Mouse (Mus musculus): ENCODE data around the gene Carmil1.
A peak's percentile ranks its signal among the peaks of the same experiment; 100 is the strongest.

Gene Carmil1

DNA sequence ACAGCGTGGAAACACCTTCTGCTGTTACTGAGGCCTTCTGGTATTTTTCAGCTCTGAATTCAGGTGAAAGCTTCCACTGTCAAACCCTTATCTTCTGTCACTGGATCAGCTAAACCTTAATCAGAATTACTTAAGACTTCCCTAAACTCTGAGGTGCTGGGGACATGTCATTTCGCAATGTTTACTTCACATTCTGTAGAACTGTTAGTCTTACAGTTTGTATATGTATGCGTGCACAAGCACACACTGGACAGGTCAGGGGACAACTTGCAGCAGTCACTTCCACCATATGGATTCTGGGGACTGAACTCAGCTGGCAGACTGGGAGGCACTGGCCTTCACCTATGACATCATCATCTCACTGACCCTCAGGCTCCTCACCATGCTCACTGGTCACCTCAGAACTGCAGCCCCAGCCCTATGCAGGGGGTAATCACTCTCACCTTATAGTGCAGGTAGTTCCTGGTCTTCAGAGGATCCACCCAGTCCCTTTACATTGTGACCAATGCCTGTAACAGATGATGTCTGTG, 60.1 kb downstream of the Carmil1 start:
- no peak for DNase-seq (ENCODE audit: low read depth, low spot score)

DNA sequence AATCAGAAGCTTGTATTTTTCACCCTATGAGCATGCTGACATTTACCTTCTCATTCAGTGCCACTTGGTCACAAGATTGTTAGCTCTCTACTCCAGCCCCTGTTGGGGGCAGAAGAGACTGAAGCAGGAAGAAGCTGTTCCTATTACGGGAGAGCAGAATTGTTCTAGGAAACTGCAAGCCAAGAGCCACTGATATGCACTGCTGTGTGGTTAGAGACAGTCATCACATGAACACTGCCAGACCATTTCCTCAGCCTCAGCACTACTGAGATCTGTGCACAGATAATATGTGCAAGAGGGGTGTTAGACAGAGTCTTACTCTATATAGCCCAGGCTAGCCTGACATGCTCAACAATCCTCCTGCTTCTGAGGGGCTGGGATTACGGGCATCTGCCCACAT, 69.4 kb downstream of the Carmil1 start:
- no peak for DNase-seq (ENCODE audit: low read depth, low spot score)

DNA sequence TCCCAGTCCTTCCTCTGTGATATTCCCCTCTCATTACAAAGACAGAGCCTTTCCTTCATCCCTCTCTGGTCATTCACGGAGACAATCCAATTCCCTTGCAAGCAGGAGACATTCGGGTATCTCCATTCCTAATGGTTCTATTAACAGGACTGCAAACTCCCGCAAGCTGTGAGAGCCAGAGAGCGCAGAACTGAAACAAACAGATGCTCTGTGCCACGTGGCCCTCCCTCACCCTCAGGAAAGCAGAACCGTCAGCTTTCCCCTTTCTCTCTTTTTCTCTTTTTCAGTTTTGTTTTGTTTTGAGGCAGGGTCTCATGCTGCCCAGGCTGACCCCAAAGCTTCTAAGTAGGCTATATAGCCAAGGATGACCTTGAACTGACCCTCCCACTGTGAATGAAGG, 74.5 kb downstream of the Carmil1 start:
- DNase-seq (ENCODE audit: low read depth, low spot score): peak; percentile 67

DNA sequence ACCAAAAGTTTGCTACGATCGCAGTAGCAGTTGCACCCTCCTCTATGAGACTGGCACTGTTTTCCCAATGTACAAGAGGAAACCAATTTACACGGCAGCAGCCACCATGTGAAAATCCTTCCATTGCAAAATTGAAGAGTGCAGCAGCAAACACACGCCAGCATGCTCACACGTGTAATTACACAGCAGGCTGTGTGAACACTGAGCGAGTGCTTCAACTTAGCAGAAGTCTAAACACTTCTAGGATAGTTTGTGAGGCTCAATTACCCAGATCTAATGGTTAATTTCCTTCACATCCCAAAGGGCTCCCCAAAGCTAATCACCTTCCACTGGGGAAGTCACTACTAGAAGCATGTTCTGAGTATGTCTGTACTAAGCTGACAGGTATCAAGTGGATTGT, 78.3 kb downstream of the Carmil1 start:
- no peak for DNase-seq (ENCODE audit: low read depth, low spot score)

DNA sequence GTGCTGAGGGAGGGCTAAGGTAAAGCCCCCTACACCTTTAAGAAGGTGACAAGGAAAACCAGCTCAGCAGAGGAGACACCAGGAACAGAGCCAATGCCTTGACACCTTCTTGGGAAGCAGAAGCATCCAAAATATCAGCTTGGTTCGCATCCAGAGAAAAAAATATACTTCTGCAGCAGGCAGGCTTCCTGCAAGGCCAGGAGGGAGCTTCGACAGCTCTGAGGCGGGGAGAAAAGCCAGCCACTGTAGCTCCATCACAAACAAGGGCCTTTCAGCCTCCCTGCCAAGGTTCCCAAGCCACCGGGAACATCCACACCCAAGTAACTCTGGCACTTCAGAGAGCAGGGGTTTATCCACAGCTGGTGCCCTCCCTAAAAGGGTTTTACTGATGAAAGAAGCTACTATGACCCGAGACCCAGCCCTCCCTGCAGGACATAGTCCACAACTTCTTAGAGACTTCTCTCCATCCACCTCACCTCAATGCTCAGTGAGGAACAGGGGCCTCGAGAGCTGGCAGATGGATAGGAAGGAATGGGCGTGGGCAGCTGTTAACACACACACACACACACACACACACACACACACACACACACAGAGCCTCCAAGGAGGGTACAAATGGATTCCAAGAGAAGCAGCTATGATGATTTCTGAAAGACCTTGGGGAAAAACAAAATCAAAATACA, 80.6 kb downstream of the Carmil1 start:
- DNase-seq (ENCODE audit: low read depth, low spot score): no peak

DNA sequence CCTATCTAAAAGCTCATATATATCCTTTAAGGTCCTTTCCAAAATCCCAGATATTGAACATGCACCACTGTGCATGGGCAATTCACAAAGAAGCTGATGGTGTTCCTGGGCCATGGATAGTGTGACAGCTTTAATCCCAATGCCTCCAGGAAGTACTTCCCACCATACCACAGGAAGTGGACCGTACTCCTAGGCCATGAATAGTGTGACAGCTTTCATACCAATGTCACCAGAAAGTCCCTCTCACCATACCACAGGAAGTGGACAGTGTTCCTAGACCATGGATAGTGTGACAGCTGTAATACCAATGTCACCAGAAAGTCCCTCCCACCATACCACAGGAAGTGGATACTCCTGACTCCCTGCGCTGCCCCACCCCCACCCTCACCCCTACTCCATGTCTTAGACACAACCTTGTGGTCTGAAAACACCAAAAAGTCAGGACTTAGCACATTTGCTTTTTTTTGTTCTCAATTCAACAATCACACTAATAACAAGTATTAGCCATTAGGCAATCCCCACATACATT, 82.1 kb downstream of the Carmil1 start:
- no peak for DNase-seq (ENCODE audit: low read depth, low spot score)

DNA sequence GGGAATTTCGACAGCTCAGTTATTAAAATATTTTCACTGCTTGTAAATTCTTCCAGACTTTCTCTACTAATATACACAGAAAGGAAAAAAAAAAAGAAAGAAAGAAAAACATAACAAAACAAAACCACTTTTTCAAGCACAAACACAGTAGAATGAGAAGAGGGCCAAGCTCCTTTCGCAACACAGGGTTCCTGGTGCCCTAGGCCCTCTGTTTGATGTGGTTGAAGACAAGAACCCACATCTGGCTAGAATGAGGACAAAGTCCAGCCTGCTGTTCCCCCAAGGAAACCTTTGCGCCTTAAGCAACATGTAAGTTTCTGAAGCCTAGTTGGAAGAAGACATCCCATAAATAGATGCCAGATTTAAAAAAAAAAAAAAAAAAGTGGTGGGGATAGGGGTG, 85.2 kb downstream of the Carmil1 start:
- DNase-seq (ENCODE audit: low read depth, low spot score): no peak

DNA sequence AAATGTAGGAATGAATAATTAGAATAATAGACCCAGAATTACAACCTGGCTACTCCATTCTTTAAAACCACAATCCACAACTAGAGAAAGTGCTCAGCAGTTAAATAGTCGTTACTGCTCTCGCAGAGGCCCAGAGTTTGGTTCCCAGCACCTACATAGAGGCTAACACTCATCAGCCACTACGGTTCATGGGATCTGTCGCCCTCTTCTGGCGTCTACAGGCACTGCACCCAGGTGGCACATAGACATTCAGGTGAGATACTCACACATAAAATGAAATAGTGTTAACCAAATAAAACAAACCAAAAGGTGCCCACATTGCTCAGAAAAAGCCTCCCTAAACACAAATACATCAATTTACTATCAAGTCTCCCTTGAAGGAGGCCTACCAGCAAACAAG, 86.6 kb downstream of the Carmil1 start:
- peak; percentile 19 for DNase-seq (ENCODE audit: low read depth, low spot score)

DNA sequence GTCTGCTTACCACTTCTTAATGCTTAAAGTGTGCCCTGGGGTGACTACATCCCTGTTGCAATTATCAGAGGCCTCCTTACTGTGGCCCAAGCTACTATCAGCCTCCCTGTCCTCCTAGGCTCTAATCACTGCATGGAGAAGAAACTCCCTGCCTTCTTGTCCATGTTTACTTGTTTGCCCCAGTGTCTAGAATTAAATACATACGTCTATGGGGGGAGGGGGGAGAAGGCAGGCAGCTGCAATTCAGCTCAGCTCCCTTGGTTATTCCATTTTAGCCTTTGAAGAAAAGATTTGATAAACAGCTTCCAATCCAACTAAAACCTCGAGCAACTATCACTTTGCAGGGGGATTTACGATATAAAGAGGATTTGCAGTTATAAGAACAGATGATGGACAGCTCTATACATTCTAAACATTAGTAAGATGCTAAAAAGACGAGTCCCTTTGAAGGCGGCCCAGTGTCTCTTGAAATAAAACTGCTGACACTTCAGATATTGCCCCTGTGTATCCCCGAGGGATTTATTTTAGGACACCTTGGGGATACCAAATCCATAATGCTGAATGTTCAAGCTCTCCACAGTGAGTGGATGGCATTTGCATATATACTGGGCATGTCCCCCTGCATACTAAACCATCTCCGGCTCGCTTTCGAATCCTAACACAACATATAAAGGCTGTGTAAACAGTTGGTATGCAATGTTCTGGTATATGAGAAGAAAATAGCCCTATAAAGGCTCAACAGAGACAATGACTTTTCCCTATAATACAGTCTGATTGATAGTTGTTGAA, 89.5 kb downstream of the Carmil1 start:
- no peak for DNase-seq (ENCODE audit: low read depth, low spot score)

DNA sequence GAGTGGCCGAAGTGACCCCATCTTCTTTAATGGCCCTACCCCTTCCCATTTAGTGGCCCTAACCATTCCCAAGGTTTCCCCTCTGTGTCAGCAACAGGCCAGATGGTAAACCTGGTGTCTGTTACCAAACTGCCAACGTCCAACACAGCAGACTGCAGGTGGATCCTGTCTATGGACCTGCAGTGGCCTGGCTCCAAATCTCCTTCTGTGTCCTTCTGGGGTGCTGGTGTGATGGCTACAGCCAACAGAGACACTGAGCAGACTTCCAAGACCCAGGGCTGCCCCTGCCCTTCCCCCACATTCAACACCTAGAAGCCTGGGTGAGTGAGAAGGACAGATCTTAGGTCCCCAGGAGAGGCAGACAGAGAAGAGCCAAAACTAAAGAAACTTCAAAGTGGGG, 93.6 kb downstream of the Carmil1 start:
- DNase-seq (ENCODE audit: low read depth, low spot score): no peak

DNA sequence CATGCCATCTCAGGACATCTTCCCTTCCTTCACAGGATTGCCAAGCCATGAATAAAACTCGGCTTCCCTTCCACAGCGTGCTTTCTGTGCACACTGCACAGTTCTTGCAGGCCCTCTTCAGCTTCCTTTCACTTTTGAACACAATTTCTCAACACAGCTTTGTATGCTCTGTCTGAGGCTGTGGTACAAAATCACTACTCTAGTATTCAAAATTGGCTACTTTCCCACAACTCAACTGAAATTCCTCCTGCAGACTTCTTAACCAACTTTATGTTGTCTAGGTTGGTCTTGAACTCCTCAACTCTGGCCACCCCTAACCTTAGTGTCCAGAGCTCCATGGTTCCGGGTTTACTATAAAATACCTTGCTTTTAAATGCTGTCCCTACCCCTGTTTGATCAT, 95.0 kb downstream of the Carmil1 start:
- no peak for DNase-seq (ENCODE audit: low read depth, low spot score)

DNA sequence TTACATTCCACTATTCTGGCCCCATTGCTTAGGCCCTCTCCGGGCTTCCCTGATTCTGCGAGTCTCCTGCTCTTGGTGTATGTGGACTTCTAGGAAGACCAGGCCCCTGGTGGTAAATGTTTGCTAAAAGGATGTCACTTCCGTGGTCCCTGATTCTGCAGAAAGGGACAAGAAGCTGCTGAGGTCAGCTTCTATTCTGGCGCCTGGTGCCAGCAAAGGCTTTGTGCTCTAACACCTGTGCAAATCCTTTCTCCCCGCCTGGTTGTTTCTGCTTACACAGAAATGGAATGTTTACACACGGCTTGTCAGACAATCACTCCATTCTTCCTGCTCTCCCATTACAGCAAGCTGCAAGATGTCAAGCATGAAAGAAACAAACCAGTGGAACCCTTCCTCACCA, 97.7 kb downstream of the Carmil1 start:
- DNase-seq (ENCODE audit: low read depth, low spot score): no peak

DNA sequence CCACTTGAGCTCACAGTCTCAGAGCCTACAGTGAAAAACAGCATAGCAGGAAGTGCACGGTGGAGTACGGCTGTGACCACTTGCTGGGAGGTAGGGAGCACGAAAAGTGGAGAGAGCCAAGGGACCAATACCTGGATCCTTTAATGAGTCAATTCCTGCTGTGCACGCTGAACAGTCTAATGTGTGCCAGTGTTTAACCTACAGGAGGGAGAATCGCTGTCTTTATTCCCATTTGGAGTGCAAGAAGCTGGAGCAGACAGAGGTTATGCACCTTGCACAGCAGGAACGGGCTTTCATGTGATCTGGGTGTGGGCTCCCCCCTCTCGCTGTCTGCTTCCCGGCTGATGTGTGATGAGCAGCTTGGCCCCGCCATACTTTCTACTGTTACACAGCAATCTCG, 101.1 kb downstream of the Carmil1 start:
- DNase-seq (ENCODE audit: low read depth, low spot score): no peak

DNA sequence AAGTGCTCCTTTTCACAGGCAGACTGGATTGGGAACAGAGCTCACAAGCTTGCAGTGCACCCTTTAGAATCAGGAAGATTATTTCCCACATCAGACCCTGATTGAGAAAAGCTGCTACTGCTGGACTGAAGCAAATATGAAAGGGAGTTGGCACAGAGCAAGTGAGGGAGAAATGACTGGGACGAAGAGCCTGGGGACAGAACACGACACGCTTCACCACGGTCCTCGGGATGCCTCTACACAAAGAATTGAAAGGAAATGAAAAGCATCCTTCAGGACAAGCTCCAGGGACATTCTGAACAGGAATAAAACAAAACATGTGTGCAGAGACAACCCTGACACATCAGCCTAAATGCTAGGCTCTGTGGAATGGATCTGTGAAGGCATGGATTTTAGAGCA, 103.0 kb downstream of the Carmil1 start:
- no peak for DNase-seq (ENCODE audit: low read depth, low spot score)

DNA sequence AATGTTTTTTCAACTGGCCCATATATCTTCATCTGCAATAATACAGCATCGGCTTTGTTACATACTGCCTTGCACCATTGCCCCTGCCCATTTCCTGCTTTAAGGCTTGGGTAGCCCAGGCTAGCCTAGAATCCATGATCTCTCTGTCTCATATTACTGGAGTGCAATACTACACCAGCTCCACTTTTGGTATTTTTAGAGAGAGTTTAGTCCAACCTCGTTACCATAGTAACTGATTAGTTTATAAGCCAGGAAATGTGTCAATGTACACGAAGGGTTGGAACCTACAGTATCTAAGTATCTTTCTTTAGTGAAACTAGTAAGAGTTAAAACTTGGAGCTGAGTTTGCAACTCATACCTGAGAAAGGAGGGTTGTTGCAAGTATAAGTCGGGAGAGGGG, 103.8 kb downstream of the Carmil1 start:
- DNase-seq (ENCODE audit: low read depth, low spot score): no peak

DNA sequence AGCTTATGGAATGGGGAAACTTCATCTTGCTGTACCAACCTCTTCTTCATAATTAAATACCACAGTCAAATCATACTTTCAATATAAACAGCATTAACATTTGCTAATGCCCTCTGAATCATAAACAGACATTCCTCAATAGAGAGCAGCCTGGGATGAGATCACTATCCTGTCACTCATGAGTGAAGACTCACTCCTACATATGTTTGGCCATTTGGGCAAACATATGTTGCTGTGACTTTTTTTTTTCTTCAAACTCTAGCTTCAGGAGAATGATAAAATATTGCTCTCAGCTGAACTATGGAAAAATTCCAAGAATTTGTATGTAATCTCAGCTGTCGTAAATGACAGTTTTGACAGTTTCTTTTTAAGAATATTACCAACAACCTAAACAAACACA, 110.9 kb downstream of the Carmil1 start:
- DNase-seq (ENCODE audit: low read depth, low spot score): no peak

DNA sequence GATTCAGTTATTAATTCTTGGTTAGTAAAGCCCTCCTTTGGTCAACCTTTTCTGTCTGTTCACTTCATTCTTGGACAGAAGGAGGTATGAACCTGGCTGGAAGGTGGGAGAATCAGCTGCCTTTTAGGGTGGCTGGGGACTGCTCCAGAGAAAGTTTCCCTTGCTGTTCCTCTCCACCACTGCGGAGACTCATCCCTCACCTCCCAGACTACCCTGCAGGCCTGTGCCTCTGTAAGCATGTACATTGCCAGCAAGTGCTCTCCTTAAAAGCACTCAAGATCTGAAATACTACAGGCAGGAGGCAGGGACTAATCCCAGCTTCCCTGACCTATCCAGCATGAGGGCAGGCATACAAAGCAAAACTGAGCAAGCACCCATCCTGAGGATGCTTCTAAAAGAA, 117.2 kb downstream of the Carmil1 start:
- DNase-seq (ENCODE audit: low read depth, low spot score): no peak

DNA sequence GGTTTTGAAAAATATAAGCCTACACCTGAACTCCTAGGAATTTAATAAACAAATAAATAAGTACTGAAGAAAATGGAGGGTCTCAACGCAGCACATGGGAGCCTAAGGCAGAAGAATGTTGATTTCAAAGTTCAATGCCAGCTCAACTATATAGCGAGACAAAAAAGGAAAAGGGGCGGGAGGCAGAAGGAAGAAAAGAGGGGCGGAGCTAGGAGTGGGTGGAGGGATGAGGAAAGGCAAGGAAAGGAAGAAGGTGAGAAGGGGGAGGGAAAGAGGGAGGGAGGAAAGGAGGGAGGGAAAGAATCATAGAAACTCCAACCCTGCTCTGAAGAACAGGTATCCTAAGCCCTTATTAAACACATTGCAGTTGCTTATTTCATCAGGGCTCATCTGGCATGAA, 119.5 kb downstream of the Carmil1 start:
- no peak for DNase-seq (ENCODE audit: low read depth, low spot score)

DNA sequence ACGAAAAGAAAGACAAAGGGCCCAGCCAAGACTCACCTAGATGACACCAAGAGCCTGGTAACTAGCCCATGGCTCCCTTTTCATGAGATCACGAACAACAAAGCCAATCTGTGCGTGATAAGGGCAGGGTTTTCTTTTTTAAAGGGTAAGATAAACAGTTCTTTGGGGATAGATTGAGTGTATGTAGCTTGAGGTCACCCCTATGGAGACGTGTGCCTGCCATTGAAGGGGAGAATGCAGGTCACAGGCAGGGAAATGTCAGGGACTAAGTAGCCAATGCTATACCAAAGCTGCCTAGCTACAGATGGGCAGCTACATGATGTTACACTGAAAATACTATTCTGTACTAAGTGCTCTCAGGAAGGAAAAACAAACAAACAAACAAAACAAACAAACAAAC, 120.6 kb downstream of the Carmil1 start:
- DNase-seq (ENCODE audit: low read depth, low spot score): no peak

DNA sequence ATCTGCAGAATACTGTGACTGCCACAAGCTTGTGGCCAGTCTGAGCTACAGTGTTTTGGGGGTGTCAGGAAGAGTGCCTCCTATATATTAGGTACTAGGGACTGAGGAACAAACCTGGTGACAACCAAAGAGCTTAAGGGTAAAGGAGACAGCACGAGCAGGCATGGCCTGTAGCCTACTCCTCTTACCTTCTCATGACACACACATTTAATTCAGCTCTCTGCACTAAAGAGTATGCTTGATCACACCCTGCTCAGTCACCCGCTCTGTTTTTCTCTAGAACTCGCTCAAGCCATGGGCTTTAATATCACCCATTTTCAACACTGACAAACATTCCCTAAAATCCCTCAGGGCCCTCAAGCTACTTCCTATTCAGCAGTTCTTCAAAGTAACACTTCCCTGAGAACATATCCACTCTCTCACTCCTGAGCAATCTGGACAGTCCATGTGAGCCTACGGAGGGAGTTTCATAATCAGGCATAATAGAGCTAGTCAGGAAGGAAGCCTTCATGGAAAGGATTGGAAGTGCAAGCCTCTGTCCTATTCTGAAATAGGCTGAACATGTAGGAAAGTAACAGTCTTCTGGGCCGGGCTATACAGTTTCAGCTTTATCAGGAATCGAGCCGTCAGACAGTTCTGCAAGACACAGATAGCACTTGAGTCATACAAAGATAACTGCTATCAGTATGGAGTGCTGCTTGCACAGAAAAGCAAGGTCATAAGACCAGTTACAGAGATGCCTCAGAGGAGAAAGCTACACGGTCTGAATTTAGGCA, 121.2 kb downstream of the Carmil1 start:
- no peak for DNase-seq (ENCODE audit: low read depth, low spot score)

DNA sequence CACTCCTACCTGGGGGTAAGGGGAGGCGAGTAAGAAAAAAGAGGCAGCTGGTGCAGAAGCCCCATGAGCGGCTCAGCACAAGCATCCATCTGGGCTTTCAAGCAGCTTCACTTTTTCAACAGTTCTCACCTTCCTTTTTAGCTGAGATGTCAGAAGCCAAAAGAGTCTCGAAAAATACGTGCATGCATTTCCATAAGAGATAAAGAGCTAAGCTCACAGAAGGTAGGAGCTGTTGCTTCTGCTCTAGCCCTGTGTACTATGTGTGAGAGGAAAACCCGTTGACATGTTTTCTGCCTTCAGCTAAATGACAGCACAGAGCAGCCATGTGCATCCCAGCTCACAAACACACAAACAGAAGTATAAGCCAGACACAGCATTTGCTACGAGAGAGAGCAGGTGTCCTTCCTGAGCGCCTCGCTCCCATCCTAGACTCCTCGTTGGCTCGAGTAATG, 123.0 kb downstream of the Carmil1 start:
- DNase-seq (ENCODE audit: low read depth, low spot score): no peak

DNA sequence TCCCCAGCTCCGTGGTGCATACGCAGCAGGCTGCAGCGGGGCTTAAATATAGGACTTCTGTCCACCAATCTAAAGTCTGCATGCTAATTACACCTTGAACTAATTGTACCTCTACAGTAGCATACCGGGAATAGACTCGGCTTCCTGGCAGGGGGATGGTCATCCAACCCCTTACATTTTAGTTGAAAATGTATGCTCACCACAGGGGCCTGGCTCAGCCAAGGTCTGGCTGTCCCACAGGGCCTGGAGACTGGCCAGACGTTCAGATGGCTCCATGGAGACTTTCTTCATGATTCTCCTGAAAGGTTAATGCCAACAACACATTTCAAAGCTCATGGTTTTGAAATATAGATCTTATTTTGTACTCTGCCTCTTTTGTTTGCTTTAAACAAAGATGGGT, 125.4 kb downstream of the Carmil1 start:
- no peak for DNase-seq (ENCODE audit: low read depth, low spot score)

All from A20 (cell line).